Mouse (Mus musculus) 3T3-L1 (cell line): ENCODE measurements around the gene Crybb1.

Experiments used
- DNase-seq: peaks from one replicate; pipeline ENCODE4 v3.0.0-alpha.2; 2015; ENCODE audit warnings: low read depth, low spot score

The Crybb1 gene

DNA sequence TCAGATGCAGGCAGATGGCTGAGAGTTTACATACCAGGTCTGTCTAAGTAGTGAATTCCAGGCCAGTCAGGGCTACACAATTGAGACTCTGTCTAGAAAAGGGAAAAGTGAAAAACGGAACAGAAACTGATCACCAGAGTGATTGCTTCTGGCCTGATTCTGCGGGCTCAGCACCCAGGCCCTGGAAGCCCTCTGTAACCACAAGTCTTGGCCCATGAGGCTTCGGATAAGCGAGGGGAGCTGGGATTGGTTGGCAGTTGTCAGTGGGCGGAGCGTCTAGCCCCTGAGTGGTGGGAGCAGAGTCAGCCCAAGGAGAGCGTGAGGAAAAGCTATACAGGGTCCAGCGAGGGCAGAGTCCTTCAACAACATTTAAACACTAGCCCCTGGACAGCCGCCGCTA is 9.9 kb downstream of the Crybb1 start:
- no peak for DNase-seq

GRCm38 (mm10) chr5:112266011-112266777 is 10.6 kb downstream of the Crybb1 start:
- no peak for DNase-seq

DNA sequence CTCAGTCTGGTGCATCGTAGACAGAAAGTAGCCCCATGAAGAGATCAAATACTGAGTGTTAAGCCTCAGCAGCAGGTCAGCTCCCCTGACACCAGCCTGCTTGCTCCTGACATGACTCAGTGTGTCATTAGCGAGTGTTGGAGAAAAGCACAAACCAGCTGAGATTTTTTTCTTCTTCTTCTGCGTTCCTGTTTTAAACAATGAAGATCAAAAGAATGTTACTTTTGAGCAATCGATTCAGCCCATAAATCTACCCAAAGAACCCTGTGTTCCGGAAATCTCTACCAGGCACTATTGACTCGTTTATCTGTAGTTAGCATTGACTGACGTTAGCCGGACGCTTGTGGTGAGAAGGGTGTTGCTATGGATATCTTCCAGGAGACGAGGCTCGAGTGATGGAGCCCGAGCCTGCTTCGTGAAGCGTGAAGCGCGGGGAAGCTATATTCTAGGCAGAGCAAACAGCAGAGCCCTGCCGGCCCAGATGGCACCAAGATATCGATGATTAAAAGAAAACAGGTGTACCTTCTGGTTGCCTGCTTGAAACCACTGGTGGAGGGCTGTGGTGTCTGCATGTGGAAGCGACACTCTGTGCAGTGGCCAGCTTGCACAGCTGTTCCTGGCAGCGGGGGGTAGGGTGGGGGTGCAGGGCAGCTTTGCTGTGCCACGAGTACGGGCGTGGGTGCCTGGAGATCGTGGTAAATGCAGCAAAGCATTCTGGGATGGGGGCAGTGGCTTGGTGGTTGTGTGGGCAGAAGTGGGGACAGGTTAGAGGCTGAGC is 15.3 kb downstream of the Crybb1 start:
- no peak for DNase-seq

DNA sequence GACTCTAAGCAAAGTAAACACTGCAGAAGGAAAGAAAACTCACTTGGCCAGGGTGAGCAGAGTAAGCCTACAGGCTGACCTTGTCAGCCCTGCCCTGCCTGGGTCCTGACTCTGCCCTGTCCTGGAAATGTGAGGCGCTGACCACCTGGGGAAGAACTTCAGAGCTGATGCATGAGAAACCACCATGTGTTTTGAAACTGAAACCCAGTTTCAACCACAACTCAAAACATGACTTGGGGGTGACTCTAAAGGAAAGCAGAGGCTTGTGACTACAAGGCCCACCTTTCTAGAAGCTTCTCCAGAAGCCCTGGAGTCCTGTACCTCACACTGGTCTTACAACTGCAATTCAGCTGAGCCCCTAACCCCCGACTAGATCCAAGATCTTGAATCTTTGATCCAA is 17.3 kb downstream of the Crybb1 start:
- no peak for DNase-seq

DNA sequence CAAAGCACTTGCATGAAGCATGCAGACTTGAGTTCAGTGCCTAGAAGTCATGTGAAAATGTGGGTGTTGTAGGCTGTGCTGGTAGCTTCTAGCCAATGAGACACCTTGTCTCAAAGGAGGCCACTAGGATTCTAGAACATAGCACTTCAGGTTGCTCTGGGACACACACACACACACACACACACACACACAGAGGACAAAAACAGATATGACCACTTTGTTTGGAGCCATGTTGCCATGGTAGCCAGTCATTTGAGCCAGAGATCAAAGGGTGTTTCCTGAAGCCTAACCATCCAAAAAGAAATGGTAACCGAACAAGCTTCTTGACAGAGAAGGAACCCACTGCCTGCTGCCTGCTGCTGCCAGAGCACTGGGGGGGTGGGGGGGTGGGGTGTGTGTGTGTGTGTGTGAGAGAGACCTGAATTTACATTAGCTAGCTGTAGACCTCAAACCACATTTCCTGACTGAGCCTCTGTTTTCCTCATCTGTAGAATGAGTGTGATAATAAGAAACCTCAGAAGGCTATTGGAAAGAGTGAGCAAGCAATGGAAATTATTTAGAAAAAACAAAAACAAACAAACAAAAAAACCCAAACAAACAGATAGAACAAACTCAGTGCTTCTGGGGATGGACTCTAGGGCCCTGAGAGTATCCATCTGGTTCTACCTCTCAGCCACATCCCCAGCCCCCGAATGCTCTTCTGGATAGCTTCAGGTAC is 18.3 kb downstream of the Crybb1 start:
- no peak for DNase-seq

GRCm38 (mm10) chr5:112275021-112275804 is 19.6 kb downstream of the Crybb1 start:
- peak; percentile 46 for DNase-seq

GRCm38 (mm10) chr5:112276267-112276873 is 20.8 kb downstream of the Crybb1 start, which contains the start of gene Tpst2:
Tpst2 (plus strand) TSS chr5:112276691.
- peak; percentile 98 for DNase-seq

DNA sequence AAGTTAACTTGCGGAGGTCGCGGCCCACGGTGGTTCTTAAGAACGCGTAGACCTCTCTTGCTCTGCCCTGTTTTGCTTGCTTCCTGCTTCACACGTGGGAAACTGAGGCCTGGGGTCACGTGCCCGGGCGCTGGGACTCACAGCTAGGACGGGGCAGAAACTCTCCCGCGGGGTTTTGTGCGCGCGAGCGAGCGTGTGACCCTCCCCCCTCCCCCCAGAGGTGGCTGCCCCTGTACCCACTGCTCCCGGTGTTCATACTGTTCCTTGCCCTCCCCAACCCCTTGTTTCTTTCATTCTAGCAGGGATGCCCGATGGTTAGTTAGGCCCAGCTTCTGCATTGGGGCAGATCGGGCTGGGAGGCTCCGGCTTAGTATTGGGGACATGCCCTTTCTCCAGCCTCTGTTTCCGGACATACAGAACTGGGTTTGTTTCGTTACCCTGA is 21.3 kb downstream of the Crybb1 start:
- DNase-seq, result peak; percentile 60

DNA sequence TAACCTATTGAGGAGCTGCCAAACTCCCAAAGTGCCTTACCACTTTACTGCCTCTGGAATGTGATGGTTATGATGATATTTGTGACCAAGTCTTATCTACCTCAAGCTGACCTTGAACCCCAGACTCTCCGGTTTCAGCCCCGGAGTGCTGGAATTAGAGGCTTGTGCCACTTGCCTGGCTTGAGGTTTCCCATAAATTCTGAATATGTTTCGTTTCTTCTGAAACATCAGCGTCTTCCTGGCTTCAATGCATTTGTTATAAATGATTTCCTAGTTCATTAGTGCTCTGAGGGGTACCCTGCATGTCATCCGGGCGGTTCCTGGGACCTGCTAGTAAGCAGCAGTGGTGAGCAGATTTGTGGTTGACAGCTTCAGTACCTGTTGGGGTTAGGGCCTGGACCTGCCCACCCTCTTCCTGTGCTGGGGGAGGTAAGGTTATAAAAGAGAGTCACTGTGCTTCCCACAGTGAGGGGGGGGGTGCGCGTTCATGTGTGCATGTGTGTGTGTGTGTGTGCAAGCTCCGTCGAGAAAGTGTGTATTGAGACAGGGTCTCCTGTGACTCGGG is 22.4 kb downstream of the Crybb1 start:
- no peak for DNase-seq

- peak; percentile 84 for DNase-seq
Observed at GRCm38 (mm10) chr5:112279181-112280021, 23.8 kb downstream of the Crybb1 start.

- DNase-seq, result peak; percentile 40
Observed at GRCm38 (mm10) chr5:112280151-112280550, 24.5 kb downstream of the Crybb1 start.

GRCm38 (mm10) chr5:112280863-112281660 is 25.4 kb downstream of the Crybb1 start:
- DNase-seq, result peak; percentile 71

DNA sequence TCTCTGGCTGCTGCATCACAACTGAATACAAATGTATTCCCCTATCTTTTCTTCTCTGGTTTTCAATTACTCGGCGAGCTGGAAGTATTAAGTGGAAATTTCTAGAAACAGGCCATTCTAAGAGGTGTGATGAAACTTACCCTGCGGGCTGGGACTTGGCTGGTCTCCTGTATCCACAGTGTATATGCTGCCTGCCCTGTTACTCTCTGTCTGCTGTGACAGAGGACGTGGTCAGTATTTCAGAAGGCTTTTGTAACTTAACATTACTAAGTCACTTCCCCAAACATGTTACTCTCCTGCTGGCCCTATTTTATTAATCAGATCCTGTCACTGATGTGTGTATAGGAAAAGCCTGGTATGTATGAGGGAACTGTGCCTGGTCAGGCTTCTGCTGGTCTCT is 26.1 kb downstream of the Crybb1 start:
- DNase-seq, result peak; percentile 25

DNA sequence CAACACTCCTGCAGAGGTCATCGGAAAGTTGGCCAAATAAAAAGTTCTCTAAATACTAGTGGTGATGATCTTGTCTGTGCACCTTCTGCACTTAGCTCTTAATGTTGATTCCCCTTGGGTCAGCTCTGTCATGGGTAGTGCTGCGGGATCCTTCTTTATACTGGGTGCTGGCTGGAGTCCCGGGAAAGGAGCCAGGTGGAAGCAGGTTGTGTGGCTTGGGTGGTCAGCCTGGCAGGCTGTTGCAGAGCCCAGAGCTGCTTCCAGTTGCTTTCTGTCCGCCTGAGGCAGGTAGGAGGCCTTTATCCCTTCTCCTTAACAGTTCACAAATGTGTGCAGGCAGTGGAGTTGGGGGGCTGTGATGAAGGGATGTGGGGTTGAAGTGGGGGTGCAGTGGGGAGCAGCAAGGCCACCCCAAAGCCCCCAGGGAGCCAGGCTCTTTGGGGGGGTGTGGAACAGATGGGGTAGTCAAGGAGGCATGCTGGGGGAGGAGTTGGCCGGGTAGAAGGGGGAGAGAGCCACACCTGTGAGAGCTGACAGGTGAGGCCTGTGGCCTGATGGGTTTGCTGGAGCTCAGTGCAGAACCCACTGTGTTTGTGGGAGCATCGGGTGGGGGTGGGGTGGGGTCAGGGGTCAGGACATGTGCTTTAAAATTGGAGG is 26.6 kb downstream of the Crybb1 start:
- DNase-seq, result no peak

DNA sequence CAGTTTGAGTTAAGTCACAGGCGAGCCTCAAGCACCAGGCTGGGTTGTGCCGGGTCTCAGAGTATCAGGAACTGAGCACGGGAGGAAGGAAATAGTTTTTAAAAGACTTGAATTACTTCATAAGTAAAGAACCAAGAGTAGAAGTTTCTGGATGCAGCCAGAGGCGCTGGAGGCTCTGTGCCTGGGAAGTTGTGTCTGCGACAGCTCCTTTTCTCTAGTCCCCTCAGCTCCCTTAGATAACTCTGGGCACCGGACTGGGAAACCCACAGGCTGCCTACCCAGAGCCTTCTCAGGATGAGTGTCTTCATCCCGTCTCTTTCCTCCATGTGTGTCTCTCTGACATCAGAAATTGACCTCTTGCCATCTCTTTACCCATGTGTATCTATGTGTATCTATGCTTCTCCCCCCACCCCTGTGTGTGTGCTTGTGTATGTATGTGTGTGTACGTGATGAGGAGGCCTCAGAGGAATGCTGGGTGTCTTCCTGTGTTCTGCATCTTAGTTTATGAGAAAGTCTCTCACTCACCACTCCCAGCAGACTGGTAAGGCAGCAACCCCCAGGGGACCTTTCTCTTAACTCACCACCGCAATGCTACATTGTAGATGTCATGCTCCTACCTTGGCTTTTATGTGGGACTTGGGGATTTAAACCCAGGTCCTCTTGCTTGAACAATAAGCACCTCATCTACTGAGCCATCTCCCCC is 27.3 kb downstream of the Crybb1 start:
- peak; percentile 25 for DNase-seq

DNA sequence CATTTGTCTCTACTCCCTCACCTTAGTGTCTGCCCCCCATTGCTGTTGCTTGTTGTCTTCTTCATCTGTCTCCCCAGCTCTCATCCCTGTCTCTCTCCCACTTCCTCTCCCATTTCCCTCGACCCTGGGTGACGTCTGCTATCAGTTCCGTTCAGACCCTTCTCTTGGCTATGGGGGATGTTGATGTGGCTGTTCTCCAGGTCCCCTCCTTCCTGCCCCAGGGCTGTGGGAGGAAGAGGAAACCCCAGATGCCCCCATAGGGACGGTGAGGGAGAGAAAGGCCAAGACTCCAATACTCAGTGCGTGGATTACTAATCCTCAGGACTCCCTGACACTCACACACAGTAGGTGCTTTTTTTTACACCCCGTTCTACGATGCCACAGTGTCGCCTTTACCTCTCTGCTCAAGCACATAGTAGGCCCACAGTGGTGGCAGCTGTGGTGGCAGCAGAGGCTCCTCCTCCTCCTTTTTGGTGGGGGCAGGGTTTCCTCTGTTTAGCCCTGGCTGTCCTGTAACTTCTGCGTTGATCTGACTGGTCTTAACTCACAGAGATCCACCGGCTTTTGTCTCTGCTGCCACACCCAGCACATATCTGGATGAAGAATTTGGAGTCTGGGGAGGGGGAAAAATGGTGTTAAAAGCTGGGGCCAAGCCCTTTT is 28.1 kb downstream of the Crybb1 start:
- DNase-seq, result no peak

DNA sequence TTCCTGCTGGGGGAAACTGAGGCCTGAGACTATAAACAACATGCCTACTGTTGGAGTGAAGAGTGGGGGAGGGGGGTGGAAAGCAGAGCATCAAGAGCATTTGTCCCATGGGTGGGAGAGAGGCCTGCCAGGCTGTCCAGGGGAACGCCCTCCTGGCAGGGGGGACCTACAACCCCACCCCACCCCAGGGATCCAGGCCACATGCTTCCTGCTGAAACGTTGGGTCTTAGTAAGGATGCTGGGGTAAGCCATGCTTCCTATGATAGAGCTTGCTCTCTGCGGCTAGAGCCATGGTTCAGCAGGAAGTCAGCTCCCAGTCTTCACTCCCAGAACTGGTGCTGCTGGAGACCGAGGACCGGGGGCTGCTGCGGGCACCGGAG is 28.6 kb downstream of the Crybb1 start:
- no peak for DNase-seq
